Mouse (Mus musculus) cortical plate, adult 2 months (tissue): Measurements from ENCODE around the gene Tsen54. TPM values are rescaled to one million over a fixed set of nuclear protein-coding genes. Genes with fewer than 3 reads are reported as not detected.
A peak's percentile ranks its signal among the peaks of the same experiment; 100 is the strongest.

Experiments used
- H3K27ac ChIP-seq: fragments of 200-500 bp; 2 replicates; pipeline ENCODE4 v1.5.1; 2012; ENCODE audit warnings: low read length, control low read depth, inconsistent platforms; ENCODE audit not compliant: insufficient read depth
- H3K4me1 ChIP-seq: fragments of 200-500 bp; 2 replicates; pipeline ENCODE4 v1.6.1; 2011; ENCODE audit warnings: low read length; ENCODE audit not compliant: control insufficient read depth, insufficient read depth
- H3K4me3 ChIP-seq: fragments of 200-500 bp; 2 replicates; pipeline ENCODE4 v1.5.1; 2011; ENCODE audit warnings: mild to moderate bottlenecking, low read length, control low read depth; ENCODE audit not compliant: insufficient read depth
- CTCF ChIP-seq: fragments of 200-500 bp; IDR thresholded peaks from 2 replicates; pipeline ENCODE4 v1.5.1; 2011; ENCODE audit warnings: mild to moderate bottlenecking, control low read depth, low read length; ENCODE audit not compliant: insufficient read depth; ENCODE audit errors: extremely low read depth
- POLR2A ChIP-seq: fragments of 200-500 bp; IDR thresholded peaks from 2 replicates; pipeline ENCODE4 v1.6.1; 2011; ENCODE audit warnings: mild to moderate bottlenecking, low read length, control low read depth; ENCODE audit not compliant: insufficient read depth; ENCODE audit errors: extremely low read depth
- polyA plus RNA-seq: library from polyadenylated mRNA; depleted of rRNA; stranded (reverse); fragments of >200 nt; gene quantifications from 2 replicates; pipeline ENCODE4 v1.2.3, GENCODE M21; 2012

Gene Tsen54
- polyA plus RNA-seq, 1 experiment, result 15.3 TPM

DNA sequence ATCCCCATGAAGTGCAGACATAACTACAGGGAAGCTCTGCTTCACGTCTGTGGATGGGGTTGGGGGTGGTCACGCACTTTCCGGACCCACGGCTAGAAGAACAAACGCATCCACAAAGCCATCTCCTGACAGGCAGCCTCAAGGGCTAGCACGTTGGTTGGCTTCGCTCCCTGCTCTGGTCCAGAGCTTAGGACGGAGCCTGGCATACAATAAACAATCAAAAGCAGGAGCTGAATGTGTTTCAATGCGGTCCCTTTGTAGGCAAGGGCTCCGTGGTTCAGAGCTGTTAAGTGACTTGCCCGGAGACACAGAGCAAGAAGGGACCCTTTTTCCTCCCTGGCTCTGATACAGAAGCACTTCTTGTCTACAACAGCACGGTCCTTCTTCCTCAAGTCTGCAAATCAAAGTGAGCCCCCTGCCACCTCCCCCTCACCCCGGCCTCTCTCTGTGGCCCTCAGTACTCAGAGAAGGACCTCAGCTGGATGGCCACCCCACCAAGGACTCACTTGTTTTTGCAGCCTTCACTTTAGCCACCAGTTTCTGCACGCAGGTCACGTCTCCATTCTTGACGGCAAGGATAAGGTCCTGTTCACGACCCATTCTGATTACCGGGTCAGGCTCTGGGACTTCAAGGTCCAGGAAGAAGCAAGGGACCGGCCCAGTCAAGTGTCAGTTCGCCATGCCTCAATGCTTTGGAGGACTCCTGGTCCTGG is 3.0 kb upstream of the Tsen54 start:
- peak overlapping the region; percentile 52 for H3K4me3 ChIP-seq
- H3K27ac ChIP-seq, result peak overlapping the region; percentile 85
- TF ChIP-seq CTCF (no peak), POLR2A (no peak)
- H3K4me1 ChIP-seq, result peaks cover 4% of the 10 kb centered on the region; the same call in 1 of the 2 replicates

DNA sequence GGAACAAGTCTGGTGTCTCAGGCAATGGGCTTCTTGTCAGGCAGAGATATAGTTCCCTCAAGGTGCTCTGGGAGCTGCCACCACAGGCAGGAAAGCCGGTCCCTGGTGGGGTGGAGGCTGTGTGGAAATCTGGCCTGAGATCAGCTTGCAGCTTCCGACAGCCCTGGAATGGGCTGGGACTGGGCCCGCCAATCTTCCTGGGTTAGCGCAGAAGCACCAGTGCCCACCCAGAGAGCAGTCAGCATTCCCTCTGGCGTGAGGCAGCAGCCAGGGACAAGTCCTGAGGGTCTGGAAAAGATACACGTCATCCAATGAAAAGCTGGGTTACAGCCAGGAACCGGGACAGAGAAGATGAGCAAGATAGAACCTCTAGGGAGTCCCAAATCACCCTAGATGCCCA is 2.4 kb upstream of the Tsen54 start:
- peak overlapping the region; percentile 85 for H3K27ac ChIP-seq
- peak overlapping the region; percentile 52 for H3K4me3 ChIP-seq
- TF ChIP-seq POLR2A (no peak), CTCF (no peak)
- H3K4me1 ChIP-seq, result peaks cover 4% of the 10 kb centered on the region; the same call in 1 of the 2 replicates

DNA sequence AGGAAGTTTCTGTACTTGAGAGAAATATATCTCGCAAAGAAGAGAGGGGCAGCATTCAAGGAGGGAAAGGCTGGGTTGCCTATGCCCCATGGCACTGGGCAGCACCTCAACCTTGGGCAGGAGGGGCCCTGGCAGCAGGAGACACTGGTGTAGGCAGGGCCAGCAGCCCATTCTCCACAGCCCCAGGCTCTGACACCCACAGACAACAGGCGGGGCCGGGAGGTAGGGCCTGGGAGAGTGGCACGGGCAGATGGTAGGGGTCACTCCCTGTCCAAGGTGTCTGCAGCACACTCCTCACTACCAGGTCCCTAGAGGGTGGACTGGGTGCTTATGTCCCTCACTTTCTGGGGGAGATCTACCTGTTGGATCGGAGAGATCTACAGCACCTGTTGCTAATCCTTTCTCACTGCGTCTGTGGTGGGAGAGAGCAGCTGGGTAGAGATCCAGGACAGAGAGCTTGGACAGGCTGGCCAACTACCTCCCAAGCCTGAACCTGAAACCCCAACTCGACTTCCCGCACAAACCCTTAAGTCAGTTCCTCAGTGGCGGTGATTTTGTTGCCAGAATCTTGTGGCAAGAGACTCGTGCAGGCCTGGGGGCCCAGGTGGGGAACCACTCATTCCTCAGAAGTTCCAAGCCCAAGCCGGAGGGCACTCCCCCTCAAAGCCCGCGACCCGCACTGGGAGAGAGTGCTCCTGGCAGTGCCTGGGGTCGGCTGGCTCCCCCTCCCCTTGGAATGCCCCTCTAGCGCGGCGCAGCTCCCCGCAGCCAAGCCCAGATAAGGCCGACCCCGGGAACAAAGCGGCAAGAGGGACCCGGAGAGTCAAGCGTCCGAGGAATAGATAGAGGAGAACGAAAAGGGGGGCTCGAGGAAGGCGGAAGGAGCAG is 1.7 kb upstream of the Tsen54 start:
- peak overlapping the region; percentile 52 for H3K4me3 ChIP-seq
- H3K4me1 ChIP-seq, result peaks cover 4% of the 10 kb centered on the region; the same call in 1 of the 2 replicates
- TF ChIP-seq CTCF (no peak), POLR2A (no peak)
- H3K27ac ChIP-seq, result peak overlapping the region; percentile 85

DNA sequence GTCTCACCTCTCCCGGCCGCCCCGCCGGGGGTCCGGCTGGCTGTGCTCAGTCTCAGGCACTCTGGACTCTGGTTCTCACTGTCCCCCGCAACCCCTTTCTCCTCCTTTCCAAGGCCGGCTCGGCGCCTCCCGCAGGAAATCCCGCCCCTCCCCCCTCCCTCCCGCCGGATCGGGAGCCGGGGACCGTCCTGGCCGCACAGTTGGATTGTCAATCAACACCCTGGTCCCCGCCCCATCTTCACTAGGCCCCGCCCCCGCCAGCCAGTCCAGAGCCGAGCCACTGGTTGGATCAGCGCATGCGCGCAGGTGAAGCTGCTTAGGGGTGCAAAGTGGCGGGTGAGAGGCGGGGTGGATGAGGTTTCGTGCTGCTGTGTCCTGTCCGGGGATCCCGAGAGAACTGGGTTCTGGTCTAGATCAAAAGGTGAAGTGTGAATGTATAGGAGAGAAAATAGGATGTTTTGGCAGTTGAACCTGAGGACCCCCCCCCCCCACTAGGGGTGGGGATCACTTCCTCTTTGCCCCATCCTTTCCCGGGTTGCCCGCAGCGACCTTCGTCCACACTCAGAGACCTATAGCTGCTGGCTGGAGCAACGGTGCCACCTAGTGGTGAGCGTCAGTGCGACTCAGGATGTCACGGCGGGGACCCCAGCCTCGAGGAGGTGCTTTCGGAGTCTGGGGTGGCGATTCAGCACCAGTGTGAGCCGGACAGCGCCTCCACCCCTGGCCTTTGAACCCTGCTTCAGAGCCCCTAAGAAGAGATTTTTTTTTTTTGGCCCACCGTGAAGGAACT is 822 bp upstream of the Tsen54 start, which contains the start of gene Caskin2:
Gene Caskin2, minus strand, starts transcription at position 133 of the 790 bp plus-strand sequence.
- peak within 1 kb of the TSS; percentile 85 for H3K27ac ChIP-seq
- peaks cover 4% of the 10 kb centered on the region; the same call in 1 of the 2 replicates for H3K4me1 ChIP-seq
- peak; percentile 88 for TF ChIP-seq CTCF
- TF ChIP-seq POLR2A, result peak; percentile 54; the same call in 1 of the 2 replicates
- peak within 1 kb of the TSS; percentile 52 for H3K4me3 ChIP-seq

DNA sequence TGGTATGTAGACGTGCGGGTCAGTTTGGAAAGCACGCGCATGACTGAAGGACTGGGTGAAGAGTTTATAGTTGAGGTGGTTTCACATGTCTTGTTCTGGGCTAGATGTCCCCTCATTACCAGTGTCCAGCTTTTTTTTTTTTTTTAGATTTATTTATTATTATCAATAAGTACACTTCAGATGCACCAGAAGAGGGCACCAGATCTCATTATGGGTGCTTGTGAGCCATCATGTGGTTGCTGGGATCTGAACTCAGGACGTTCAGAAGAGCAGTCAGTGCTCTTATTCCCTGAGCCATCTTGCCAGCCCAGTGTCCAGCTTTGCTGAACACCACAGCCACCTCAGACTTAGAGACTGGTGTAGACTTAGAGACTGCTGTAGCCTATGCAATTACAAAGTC is 2.8 kb downstream of the Tsen54 start:
- Histone ChIP-seq H3K4me1 (peaks cover 4% of the 10 kb centered on the region; the same call in 1 of the 2 replicates), H3K4me3 (no peak overlapping the region), H3K27ac (no peak overlapping the region)
- TF ChIP-seq CTCF, result no peak
- no peak for TF ChIP-seq POLR2A

DNA sequence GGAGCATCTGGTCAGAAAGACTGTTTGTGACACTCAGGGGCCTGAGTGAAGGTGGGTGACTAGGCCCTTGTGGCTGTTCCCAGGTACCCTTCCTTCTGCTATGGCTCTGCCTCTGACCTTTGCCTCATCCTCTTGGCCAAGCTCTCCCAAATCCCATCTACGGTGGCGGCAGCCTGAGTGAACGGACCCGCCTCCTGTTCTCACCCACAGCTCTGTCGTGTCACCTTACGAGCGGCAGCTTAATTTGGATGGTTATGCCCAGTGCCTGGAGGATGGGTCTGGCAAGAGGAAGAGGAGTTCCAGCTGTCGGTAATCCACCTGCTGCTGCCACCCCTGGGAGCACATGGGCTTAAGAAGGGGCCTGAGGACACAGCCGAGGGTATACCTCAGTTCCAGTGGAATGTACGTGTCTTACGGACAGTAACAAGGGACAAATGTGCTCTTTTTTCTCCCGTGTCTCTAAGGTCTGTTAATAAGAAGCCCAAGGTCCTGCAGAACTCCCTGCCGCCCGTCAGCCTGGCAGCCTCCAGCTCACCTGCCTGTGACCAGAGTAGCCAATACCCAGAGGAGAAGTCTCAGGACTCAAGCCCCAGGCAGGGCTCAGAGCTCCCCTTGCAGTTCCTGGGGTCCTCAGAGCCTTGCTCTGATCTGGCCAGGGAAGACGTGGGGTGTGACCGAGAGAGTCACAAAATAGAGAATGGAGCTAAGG is 5.5 kb downstream of the Tsen54 start:
- Histone ChIP-seq H3K4me3 (no peak overlapping the region), H3K27ac (no peak overlapping the region), H3K4me1 (peaks cover 4% of the 10 kb centered on the region; the same call in 1 of the 2 replicates)
- TF ChIP-seq CTCF, result no peak
- no peak for TF ChIP-seq POLR2A

DNA sequence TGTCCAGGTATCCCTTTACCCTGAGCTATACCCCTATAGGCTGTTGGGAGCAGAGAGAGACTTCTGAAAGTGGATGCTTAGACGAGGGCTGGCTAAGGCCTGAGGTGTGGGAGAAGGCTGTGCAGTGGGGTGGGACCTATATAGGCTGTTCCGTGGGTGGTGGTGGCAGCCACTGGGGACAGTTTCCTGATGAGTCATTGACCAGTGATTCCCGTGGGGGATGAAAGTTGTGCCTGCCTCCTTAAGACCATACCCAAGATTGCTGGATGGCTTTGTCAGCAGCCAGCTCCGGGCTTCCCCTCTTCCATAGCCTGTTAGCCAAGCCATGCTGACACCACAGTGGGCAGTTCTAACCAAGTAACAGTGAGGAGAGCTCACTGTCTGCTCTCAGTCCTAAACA is 6.5 kb downstream of the Tsen54 start:
- Histone ChIP-seq H3K4me3 (no peak overlapping the region), H3K27ac (no peak overlapping the region), H3K4me1 (no peaks in the 10 kb centered on the region)
- TF ChIP-seq POLR2A (no peak), CTCF (no peak)

DNA sequence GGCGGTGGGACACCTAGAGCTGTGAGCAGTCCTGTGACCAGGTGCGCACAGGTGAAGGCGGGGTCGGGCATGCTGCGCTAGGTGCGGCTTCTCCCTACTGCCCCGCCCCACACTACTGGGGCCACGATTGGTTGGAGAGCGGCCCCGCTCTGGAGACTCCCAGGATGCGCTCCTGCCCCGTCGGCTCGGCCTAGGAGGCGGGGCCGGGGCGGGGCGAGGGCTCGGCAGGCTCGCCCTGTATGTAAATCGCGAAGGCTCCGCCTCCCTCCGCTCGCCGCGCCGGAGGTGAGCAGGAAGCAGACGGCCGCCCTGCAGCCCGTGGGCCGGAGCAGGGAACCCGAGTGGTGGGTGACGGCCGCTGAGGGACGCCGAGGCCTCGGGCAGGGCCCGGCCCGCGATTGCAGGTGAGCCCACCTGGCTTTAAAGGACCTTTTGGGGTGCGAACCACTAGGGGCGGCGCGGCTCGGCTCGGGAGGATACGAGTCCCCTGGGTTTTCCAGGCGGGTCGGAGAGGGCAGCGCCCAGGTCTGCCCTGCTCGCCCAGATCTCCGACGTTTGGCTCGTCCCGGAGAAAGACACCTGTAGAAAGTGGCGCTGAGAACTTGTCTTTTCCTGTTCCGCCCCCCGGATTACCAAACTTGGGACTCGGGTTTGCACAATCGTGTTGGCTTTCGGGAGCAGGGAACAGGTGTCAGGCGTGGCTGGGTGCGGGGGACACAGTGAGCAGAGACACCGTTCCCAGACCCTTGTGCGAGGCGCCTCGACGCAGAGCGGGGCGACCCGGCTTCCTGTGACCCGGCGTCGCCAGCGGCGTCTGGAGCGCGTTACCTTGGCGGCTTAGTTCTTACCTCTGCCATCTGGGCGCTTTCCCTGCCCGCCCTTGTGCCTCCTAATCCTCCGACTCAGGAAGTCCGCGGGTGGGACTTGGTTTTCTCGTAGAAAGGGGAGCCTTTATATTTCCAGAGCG is 9.5 kb downstream of the Tsen54 start, which contains the start of gene Llgl2:
Gene Llgl2, plus strand, starts transcription at position 276 of the 967 bp plus-strand sequence.
- no peak within 1 kb of the TSS for H3K27ac ChIP-seq
- TF ChIP-seq POLR2A, result no peak
- TF ChIP-seq CTCF, result no peak
- peak within 1 kb of the TSS; percentile 49 for H3K4me3 ChIP-seq
- H3K4me1 ChIP-seq, result no peaks in the 10 kb centered on the region
